Mouse (Mus musculus): ENCODE data around the gene Klrk1.

GRCm38 (mm10) chr6:129583014-129583413 is 40.6 kb downstream of the Klrk1 start:
- TF ChIP-seq CTCF (IDR thresholded peaks at IDR 0.05; ENCODE audit: low read depth) (no peak), EP300 (IDR thresholded peaks at IDR 0.05; ENCODE audit: low read depth) (no peak)

All from liver, embryonic 14.5 days (tissue).